Mouse (Mus musculus) embryonic stem cell, embryonic (primary cell): ENCODE measurements around the gene Atp2c1.

Experiments
- CTCF ChIA-PET, 4 experiments: fragments of 300-600 bp in 2 of 4; fragments of 350-600 bp in 2 of 4; sonication (Branson Sonifier 250); formaldehyde crosslinking; loops; one replicate each; lab custom pipeline; 2022; ENCODE audit warnings: inconsistent platforms in 2 of 4; lab: Charles Lee
- POLR2A ChIA-PET, 4 experiments: fragments of 300-600 bp in 2 of 4; fragments of 350-600 bp in 2 of 4; sonication (Branson Sonifier 250); formaldehyde crosslinking; loops; one replicate each; lab custom pipeline; 2022; ENCODE audit warnings: antibody characterized with exemption in 4 of 4, inconsistent platforms in 1 of 4; lab: Charles Lee

Atp2c1 gene

GRCm38 (mm10) chr9:105394720-105395119 is 132.4 kb downstream of the Atp2c1 start:
- POLR2A ChIA-PET = interaction anchor here in 3 of 4 experiments (0.6 to 3.3 kb wide), 13 partner anchors 11 to 1127 kb away, joined by 3 to 22 read pairs (median 4); partner anchors contain the start of gene Nudt16 (in 1 of the 3)
- CTCF ChIA-PET = interaction anchor here in 1 of 4 experiments (1.3 kb wide), 1 partner anchor 825 kb away, joined by 6 read pairs; no protein-coding TSS in a partner anchor

GRCm38 (mm10) chr9:105390616-105391015 is 136.5 kb downstream of the Atp2c1 start:
- POLR2A ChIA-PET = interaction anchor here in 2 of 4 experiments (0.5 to 0.7 kb wide), 2 partner anchors 11 to 575 kb away, joined by 3 to 4 read pairs; no protein-coding TSS in a partner anchor
- CTCF ChIA-PET = interaction anchor here in 1 of 4 experiments (1.4 kb wide), 1 partner anchor 722 kb away, joined by 4 read pairs; no protein-coding TSS in a partner anchor

DNA sequence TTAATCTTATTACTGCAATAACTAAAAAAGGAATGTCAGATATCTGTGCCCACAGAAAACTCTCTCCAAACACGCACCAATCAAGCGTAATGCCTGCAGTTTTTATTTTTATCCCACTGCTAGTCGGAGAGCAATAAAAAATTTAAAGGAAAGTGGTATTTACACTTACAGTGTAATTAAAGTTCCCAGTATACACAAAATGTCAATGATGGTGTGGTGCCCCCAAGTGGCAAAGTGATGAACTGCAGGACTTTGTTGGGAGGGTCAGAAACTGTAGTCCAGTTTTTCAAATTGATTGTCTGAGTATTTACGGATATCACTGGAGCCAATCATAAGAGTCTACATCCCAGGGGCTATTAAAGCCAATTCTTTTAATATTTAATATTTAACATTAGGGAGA is 137.8 kb downstream of the Atp2c1 start:
- ChIA-PET CTCF (interaction anchor here in 1 of 4 experiments (0.7 to 1.2 kb wide), 2 partner anchors 650 to 815 kb away, joined by 3 read pairs; no protein-coding TSS in a partner anchor), POLR2A (no interaction called here)

DNA sequence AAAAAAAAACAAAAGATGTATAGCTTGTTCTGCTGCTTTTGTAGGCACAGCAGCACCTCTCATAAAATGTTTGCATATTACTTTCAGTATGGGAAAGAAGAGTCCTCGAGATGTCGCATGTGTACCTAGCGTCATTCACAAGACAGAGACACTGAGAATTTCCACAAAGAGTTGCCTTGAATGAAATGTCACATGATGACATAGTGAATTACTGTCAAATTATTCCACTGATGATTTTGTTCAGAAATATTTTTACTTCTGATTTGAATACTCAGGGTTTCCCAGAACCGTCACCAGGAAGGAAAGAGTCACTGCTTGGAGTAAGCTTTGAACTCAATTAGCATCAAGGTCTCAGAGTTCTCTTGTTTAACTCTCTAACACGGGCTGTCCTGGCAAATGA is 139.7 kb downstream of the Atp2c1 start:
- ChIA-PET POLR2A (no interaction called here), CTCF (interaction anchor here in 2 of 4 experiments (0.6 kb wide), 2 partner anchors 517 to 813 kb away, joined by 3 to 4 read pairs; no protein-coding TSS in a partner anchor)

DNA sequence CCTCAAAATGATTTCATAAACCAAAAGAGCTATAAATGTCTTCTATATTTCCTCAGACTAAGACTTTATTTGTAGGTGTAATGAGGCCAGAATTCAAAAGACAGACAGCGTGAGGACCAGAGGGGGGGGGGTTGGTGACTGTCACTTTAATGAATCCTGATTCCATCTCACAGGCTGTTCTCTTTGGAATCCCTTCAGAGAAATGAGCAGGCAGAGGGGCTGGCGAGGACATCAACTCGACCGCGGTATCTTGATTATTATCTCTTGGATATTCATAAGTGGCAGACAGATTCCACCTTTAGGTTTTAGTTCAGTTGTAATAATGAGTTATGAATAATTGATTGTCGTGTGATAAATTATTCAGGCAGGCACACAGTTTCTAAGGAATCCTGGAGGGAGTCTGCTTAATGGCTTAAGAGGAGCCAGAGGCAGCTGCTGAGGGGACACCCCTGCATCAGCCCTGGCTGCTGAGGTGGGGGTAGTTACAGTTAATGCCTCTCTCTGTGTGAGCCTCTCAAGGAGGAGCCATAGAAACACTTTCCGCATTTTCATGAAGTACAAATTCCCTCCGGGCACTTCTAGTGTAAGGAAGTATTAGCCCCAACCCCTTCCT is 147.5 kb downstream of the Atp2c1 start:
- POLR2A ChIA-PET = no interaction called here
- CTCF ChIA-PET = interaction anchor here in 1 of 4 experiments (1.1 kb wide), 1 partner anchor 969 kb away, joined by 3 read pairs; no protein-coding TSS in a partner anchor

- CTCF ChIA-PET = no interaction called here
- POLR2A ChIA-PET = interaction anchor here in 1 of 4 experiments (2.4 kb wide), 1 partner anchor 18 kb away, joined by 8 read pairs; the partner anchor contains the start of genes Aste1 and Nek11
Measured at GRCm38 (mm10) chr9:105377622-105378021, 149.5 kb downstream of the Atp2c1 start.

GRCm38 (mm10) chr9:105376954-105377530 is 150.1 kb downstream of the Atp2c1 start:
- CTCF ChIA-PET = interaction anchor here in 2 of 4 experiments (0.6 kb wide), 2 partner anchors 786 to 933 kb away, joined by 3 read pairs; no protein-coding TSS in a partner anchor
- POLR2A ChIA-PET = interaction anchor here in 1 of 4 experiments (2.4 kb wide), 1 partner anchor 19 kb away, joined by 8 read pairs; the partner anchor contains the start of genes Aste1 and Nek11

DNA sequence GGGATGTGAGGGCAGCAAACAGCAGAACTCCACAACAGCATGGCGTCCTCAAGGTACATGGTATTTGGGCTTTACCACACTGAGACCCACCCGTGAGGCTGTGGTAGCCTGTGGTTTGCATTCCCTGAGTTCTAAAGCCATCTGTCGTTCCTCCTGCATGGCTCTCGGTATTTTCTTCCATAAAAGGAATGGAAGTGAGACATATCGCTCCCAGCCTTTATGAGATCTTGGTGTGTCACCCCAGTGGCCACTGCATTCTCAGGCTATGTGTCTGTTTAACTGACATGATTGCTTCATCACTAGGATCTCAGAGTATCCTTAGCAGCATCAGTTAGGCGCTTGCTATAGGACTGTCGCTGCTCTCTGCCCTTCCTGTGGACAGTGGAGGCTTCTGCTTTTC is 150.7 kb downstream of the Atp2c1 start:
- CTCF ChIA-PET = interaction anchor here in 2 of 4 experiments (0.5 to 0.6 kb wide), 3 partner anchors 225 to 933 kb away, joined by 3 read pairs; no protein-coding TSS in a partner anchor
- POLR2A ChIA-PET = no interaction called here

DNA sequence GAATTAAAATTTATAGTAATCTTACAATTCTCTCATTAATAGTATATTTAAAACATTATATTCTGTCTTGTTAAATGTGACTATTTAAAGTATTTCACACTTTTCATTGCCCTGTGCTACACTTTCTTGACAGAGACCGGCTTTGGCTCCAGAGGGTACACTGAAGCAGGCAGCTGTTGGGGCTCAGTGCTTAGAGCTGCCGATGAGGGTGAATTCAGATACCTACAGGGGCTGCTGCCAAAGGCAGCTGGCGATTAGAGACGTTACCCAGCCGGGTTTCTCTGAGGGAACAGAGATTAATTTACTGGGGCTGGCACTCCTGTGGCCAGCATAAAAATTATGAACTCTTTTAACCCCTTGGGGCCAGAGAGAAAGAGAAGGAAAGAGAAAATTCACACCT is 152.8 kb downstream of the Atp2c1 start:
- ChIA-PET POLR2A (interaction anchor here in 1 of 4 experiments (0.6 kb wide), 1 partner anchor 245 kb away, joined by 3 read pairs; no protein-coding TSS in a partner anchor), CTCF (no interaction called here)

GRCm38 (mm10) chr9:105368605-105369004 is 158.5 kb downstream of the Atp2c1 start:
- CTCF ChIA-PET = no interaction called here
- POLR2A ChIA-PET = no interaction called here

DNA sequence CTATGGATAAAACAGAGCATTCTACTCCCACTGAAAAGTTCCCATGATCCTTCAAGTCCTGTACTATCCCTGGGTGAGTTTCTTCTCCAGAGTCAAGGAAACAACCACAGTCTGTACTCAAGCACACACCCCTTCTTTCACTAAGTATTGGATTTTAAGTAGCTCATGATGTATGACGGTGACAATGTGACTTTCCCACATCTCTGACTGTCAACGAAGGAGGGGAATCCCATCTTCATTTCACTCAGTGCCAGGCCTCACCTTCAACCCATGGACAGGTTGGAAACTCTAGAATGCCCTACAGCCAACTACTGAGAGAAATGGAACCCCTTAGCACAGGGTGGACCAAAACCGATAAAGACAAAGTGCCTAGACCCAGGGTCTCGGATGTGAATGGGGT is 160.9 kb downstream of the Atp2c1 start:
- CTCF ChIA-PET = no interaction called here
- POLR2A ChIA-PET = interaction anchor here in 1 of 4 experiments (0.6 kb wide), 1 partner anchor 471 kb away, joined by 3 read pairs; no protein-coding TSS in a partner anchor

GRCm38 (mm10) chr9:105363520-105364231 is 163.4 kb downstream of the Atp2c1 start:
- ChIA-PET POLR2A (no interaction called here), CTCF (no interaction called here)

DNA sequence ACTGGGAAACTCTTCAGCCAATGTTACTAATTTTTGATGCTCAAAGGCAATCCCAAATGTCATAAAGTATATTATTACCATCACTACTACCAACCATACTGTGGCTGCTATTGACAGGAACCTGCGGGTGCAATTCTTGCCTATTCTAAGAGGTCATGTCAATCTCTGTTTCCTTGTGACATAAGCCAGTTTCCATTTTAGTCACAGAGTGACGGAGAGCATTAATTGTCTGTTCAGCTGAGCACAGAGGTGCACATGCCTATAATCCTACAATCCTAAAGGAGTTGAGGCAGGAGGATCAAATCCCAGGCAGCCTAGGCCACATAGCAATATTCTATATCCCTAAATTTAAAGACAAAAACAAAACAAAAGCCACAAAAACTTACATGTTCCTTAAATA is 164.9 kb downstream of the Atp2c1 start:
- POLR2A ChIA-PET = no interaction called here
- CTCF ChIA-PET = no interaction called here
